Mouse (Mus musculus) lung, embryonic 14.5 days (tissue): ENCODE measurements around the gene Smim20. TPM values are rescaled to one million over a fixed set of nuclear protein-coding genes. Genes with fewer than 3 reads are reported as not detected.

ENCODE experiments used
- ATAC-seq: fragments of 200-750 bp; cut with Nextera tagmentation; 2 replicates; pipeline ENCODE4 v1.8.0; 2017; ENCODE audit warnings: mild to moderate bottlenecking, moderate TSS enrichment, moderate library complexity; ENCODE audit not compliant: insufficient read depth
- DNase-seq: peaks from one replicate; pipeline ENCODE4 v3.0.0-alpha.2; 2015
- H3K27ac ChIP-seq: fragments of 300-500 bp; sonication (generic); 2 replicates; pipeline ENCODE4 v1.5.1; 2014; ENCODE audit warnings: low read depth, mild to moderate bottlenecking, moderate library complexity
- H3K27me3 ChIP-seq: fragments of 300-500 bp; sonication (generic); 2 replicates; pipeline ENCODE4 v1.6.1; 2014; ENCODE audit warnings: low read length, control low read depth; ENCODE audit not compliant: insufficient read depth
- H3K36me3 ChIP-seq: fragments of 300-500 bp; sonication (generic); 2 replicates; pipeline ENCODE4 v1.6.1; 2014; ENCODE audit warnings: control low read depth; ENCODE audit not compliant: insufficient read depth
- H3K4me1 ChIP-seq: fragments of 300-500 bp; sonication (generic); 2 replicates; pipeline ENCODE4 v1.6.1; 2014; ENCODE audit warnings: antibody characterized with exemption, control low read depth; ENCODE audit not compliant: insufficient read depth
- H3K4me2 ChIP-seq: fragments of 300-500 bp; sonication (generic); 2 replicates; pipeline ENCODE4 v1.6.1; 2014; ENCODE audit warnings: mild to moderate bottlenecking
- H3K4me3 ChIP-seq: fragments of 300-500 bp; sonication (generic); 2 replicates; pipeline ENCODE4 v1.5.1; 2014; ENCODE audit warnings: low read depth, low read length
- H3K9ac ChIP-seq: fragments of 300-500 bp; sonication (generic); 2 replicates; pipeline ENCODE4 v1.6.1; 2014
- H3K9me3 ChIP-seq: fragments of 300-500 bp; sonication (generic); 2 replicates; pipeline ENCODE4 v1.6.1; 2016; ENCODE audit warnings: low read depth, low read length, control low read depth
- CTCF ChIP-seq: IDR thresholded peaks from 2 replicates; pipeline ENCODE4 v1.5.1; 2016; ENCODE audit warnings: antibody characterized with exemption, low read depth
- WGBS: fragments of 180-500 bp; shearing (Covaris S2); extraction: QIAGEN DNeasy Blood & Tissue Kit; methylation state at CpG from one replicate; pipeline ENCODE4 v1.1.7; 2014; 5-methylcytosine and 5-hydroxymethylcytosine counted together
- polyA plus RNA-seq: library from polyadenylated mRNA; unstranded; fragments of >200 nt; fragmentation: Nextera tagmentation; extraction: Ambion mirVana; gene quantifications from 2 replicates; pipeline ENCODE4 v1.2.1, GENCODE M21; 2014

The Smim20 gene
- polyA plus RNA-seq, 1 experiment from 2014 or later = 98.3 TPM

DNA sequence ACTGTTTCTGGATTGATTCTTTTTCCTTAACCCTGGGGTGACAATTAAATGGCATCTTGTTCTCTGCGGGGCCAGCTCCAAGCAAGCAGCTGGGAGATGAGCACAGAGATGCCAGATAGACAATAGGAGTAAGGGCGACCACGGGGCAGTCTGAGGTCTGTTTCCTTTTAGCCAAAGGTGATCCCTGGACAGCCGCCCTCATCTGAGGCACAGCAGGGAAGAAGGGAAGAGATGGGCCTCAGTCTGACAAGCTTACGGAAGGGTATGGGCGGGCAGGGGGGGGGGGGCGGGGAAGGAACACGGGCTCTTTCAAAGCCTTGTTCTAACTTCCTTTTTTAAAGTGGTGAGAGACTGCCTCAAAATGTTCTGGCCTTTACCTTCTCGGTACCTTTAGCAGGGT is 22.6 kb downstream of the Smim20 start:
- Histone ChIP-seq H3K36me3 (no peaks in the 10 kb centered on the region), H3K27me3 (no peaks in the 10 kb centered on the region), H3K9ac (no peak overlapping the region), H3K4me1 (no peaks in the 10 kb centered on the region), H3K27ac (no peak overlapping the region), H3K4me3 (no peak overlapping the region), H3K4me2 (no peak overlapping the region), H3K9me3 (no peaks in the 10 kb centered on the region)
- 34% methylated on average over 8 of the region's 9 CpGs for WGBS
- no peak for TF ChIP-seq CTCF
- DNase-seq (no peak), ATAC-seq (no peak)

DNA sequence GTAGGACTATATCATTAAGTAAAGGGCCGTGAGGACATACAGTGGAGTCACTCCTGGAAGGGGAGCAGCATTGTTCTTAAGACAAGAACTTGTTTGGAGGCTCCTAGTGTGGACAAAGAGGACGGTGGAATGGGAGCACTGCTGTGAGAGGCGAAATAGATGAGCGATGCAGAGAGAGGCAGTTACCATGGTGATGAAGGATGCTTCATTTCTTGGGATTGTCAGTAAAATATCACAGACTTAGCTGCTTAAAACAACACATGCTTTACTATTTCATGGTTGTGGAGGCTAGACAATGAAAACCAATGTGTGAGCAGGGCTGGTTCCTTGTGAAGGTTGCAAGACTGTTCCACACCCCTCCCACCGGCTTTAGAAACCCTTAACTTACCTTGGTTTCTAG is 27.7 kb downstream of the Smim20 start:
- ATAC-seq = no peak
- no peaks in the 10 kb centered on the region for H3K36me3 ChIP-seq
- H3K9ac ChIP-seq = no peak overlapping the region
- H3K4me2 ChIP-seq = no peak overlapping the region
- no peak for TF ChIP-seq CTCF
- H3K4me1 ChIP-seq = no peaks in the 10 kb centered on the region
- H3K27me3 ChIP-seq = no peaks in the 10 kb centered on the region
- H3K9me3 ChIP-seq = no peaks in the 10 kb centered on the region
- H3K4me3 ChIP-seq = no peak overlapping the region
- WGBS = 85% methylated on average over 5 of the region's 5 CpGs
- DNase-seq = no peak
- H3K27ac ChIP-seq = no peak overlapping the region

- Histone ChIP-seq H3K4me2 (no peak overlapping the region), H3K36me3 (no peaks in the 10 kb centered on the region), H3K4me1 (no peaks in the 10 kb centered on the region), H3K27ac (no peak overlapping the region), H3K27me3 (no peaks in the 10 kb centered on the region), H3K9me3 (no peaks in the 10 kb centered on the region), H3K9ac (no peak overlapping the region), H3K4me3 (no peak overlapping the region)
- ATAC-seq (no peak), DNase-seq (no peak)
- no peak for TF ChIP-seq CTCF
- 76% methylated on average over 4 of the region's 4 CpGs for WGBS
These were observed 30.1 kb downstream of the Smim20 start for GRCm38 (mm10) chr5:53296961-53297360.

GRCm38 (mm10) chr5:53301496-53301895 is 34.6 kb downstream of the Smim20 start:
- Histone ChIP-seq H3K27me3 (no peaks in the 10 kb centered on the region), H3K36me3 (no peaks in the 10 kb centered on the region), H3K4me3 (no peak overlapping the region), H3K4me1 (no peaks in the 10 kb centered on the region), H3K9ac (no peak overlapping the region), H3K9me3 (no peaks in the 10 kb centered on the region), H3K4me2 (no peak overlapping the region), H3K27ac (no peak overlapping the region)
- ATAC-seq (no peak), DNase-seq (no peak)
- WGBS = 47% methylated on average over 8 of the region's 8 CpGs
- TF ChIP-seq CTCF = no peak

DNA sequence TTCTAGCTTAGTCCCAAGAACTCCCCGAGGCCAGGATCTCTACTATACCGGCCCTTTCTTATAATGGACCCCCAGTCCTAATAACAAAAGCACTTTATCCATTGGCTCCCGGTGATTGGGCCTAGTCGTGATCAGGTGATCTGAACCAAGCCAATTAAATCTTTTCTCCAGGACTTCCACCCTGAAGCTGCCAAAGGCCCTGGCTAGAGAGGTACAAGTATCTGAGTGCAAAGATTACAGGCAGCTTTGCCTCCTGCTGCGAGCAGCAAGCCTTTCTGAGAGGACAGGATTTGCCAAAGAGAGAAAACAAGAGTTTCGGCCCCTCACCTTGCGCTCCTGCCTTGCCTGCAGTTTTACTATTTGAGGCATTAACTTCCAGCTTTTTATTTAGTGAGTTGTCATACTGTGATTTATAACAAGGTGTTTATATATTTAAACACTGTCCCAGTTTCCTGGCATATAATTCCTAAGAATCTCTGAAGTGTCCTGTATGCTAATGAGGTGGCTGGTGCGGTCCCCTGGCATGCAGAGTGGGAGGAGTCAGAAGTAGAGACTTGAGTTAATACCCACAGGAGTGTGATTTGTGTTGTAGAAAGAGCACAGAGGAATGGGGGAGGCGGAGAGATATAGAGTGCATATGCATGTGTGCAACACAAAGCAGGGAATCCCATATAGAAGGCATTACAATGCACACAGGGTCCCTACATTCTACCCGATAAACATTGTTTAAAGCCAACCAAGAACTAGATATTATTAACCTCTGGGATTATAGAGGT is 36.2 kb downstream of the Smim20 start:
- Histone ChIP-seq H3K27me3 (no peaks in the 10 kb centered on the region), H3K36me3 (no peaks in the 10 kb centered on the region), H3K9ac (no peak overlapping the region), H3K27ac (no peak overlapping the region), H3K4me3 (no peak overlapping the region), H3K9me3 (no peaks in the 10 kb centered on the region), H3K4me1 (no peaks in the 10 kb centered on the region), H3K4me2 (no peak overlapping the region)
- DNase-seq (no peak), ATAC-seq (no peak)
- 78% methylated on average over 10 of the region's 10 CpGs for WGBS
- no peak for TF ChIP-seq CTCF

DNA sequence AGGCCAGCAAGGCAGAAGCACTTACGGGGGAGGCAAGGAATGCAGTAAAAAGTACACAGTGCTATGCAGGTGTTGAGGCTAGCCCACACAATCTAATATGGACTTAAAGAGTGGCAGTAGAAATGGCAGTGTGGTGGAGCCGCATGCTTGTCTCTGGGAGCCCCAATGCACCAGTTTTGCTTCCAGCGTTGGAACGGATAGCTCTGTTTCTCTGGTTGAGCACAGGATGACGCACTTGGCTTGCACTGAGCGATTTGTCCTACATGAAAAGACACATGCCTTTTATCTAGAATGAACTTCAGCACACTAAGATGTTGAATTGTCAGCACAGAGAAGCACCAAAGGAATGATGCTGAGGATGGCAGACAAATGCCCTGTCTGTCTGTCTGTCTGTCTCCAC is 37.1 kb downstream of the Smim20 start:
- H3K9ac ChIP-seq = no peak overlapping the region
- DNase-seq (no peak), ATAC-seq (no peak)
- H3K4me3 ChIP-seq = no peak overlapping the region
- TF ChIP-seq CTCF = no peak
- no peak overlapping the region for H3K27ac ChIP-seq
- H3K36me3 ChIP-seq = no peaks in the 10 kb centered on the region
- no peaks in the 10 kb centered on the region for H3K9me3 ChIP-seq
- H3K4me1 ChIP-seq = no peaks in the 10 kb centered on the region
- WGBS = 89% methylated on average over 6 of the region's 6 CpGs
- no peaks in the 10 kb centered on the region for H3K27me3 ChIP-seq
- no peak overlapping the region for H3K4me2 ChIP-seq

DNA sequence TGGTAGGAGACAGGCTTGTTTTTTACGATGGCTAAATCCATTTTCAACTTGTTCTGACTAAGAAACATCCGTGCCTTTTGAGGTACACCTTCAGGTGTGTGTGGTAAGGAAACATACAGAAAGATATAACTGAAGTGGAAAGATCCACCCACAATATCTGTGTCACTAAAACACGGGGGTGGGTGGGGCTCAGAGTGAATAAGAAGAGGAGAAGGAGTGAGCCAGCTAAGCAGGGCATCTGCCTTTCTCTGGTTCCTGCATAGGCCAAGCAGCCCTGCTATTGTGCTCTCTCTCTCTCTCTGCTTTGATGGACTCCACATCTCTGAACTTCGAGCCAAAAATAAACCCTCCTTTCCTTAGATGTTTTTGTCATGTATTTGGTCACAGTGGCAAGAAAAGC is 38.1 kb downstream of the Smim20 start:
- no peaks in the 10 kb centered on the region for H3K9me3 ChIP-seq
- H3K27ac ChIP-seq = no peak overlapping the region
- H3K4me2 ChIP-seq = no peak overlapping the region
- ATAC-seq (no peak), DNase-seq (no peak)
- H3K36me3 ChIP-seq = no peaks in the 10 kb centered on the region
- WGBS = 66% methylated on average over 4 of the region's 4 CpGs
- TF ChIP-seq CTCF = no peak
- no peaks in the 10 kb centered on the region for H3K4me1 ChIP-seq
- H3K9ac ChIP-seq = no peak overlapping the region
- no peaks in the 10 kb centered on the region for H3K27me3 ChIP-seq
- H3K4me3 ChIP-seq = no peak overlapping the region
